Mouse (Mus musculus) layer of hippocampus, adult 9-10 months (tissue): ENCODE data around the gene Hnrnpa0.

Experiments
- DNase-seq: peaks from one replicate; pipeline ENCODE4 v3.0.0; 2022; ENCODE audit warnings: low spot score

Hnrnpa0 gene

GRCm38 (mm10) chr13:58126862-58127765, 1.2 kb downstream of the Hnrnpa0 start:
- DNase-seq, result no peak

- no peak for DNase-seq
These were observed 2.2 kb downstream of the Hnrnpa0 start for GRCm38 (mm10) chr13:58126126-58126525.

- no peak for DNase-seq
These were observed 3.4 kb downstream of the Hnrnpa0 start for GRCm38 (mm10) chr13:58124989-58125388.

GRCm38 (mm10) chr13:58124278-58124677, 4.1 kb downstream of the Hnrnpa0 start:
- no peak for DNase-seq

GRCm38 (mm10) chr13:58123381-58123780, 5.0 kb downstream of the Hnrnpa0 start:
- DNase-seq, result no peak

GRCm38 (mm10) chr13:58122786-58123297, 5.5 kb downstream of the Hnrnpa0 start:
- DNase-seq, result no peak

GRCm38 (mm10) chr13:58117318-58118017, 10.9 kb downstream of the Hnrnpa0 start:
- DNase-seq, result no peak

- DNase-seq, result no peak
These were observed 11.6 kb downstream of the Hnrnpa0 start for GRCm38 (mm10) chr13:58116801-58117200.

- no peak for DNase-seq
These were observed 13.1 kb downstream of the Hnrnpa0 start for GRCm38 (mm10) chr13:58115227-58115626.

- DNase-seq, result no peak
These were observed 15.1 kb downstream of the Hnrnpa0 start, which contains the start of gene Klhl3 for GRCm38 (mm10) chr13:58113061-58113900. Gene Klhl3 (minus strand): TSS chr13:58113592.

GRCm38 (mm10) chr13:58112601-58113041, 15.7 kb downstream of the Hnrnpa0 start:
- DNase-seq, result no peak

- no peak for DNase-seq
These were observed 16.2 kb downstream of the Hnrnpa0 start for GRCm38 (mm10) chr13:58112191-58112590.

GRCm38 (mm10) chr13:58111306-58111705, 17.1 kb downstream of the Hnrnpa0 start:
- no peak for DNase-seq

GRCm38 (mm10) chr13:58090643-58091042, 37.7 kb downstream of the Hnrnpa0 start:
- no peak for DNase-seq

- DNase-seq, result no peak
These were observed 44.0 kb downstream of the Hnrnpa0 start for GRCm38 (mm10) chr13:58084396-58084795.

- DNase-seq, result no peak
These were observed 44.8 kb downstream of the Hnrnpa0 start for GRCm38 (mm10) chr13:58083521-58083920.

GRCm38 (mm10) chr13:58083048-58083447, 45.3 kb downstream of the Hnrnpa0 start:
- no peak for DNase-seq

GRCm38 (mm10) chr13:58078361-58078760, 50.0 kb downstream of the Hnrnpa0 start:
- no peak for DNase-seq
